Mouse (Mus musculus) induced T-regulatory cell, adult 2 months (primary cell): Measurements from ENCODE around the gene Tprkb.
"Not testable (repeated sequence)": the region's sequence is repeated elsewhere in the genome, so short reads cannot be mapped to it uniquely, and the experiment has no call there.

Experiments
- DNase-seq: peaks from one replicate; pipeline ENCODE4 v3.0.0-alpha.2; 2012; ENCODE audit warnings: low read depth

The Tprkb gene

DNA sequence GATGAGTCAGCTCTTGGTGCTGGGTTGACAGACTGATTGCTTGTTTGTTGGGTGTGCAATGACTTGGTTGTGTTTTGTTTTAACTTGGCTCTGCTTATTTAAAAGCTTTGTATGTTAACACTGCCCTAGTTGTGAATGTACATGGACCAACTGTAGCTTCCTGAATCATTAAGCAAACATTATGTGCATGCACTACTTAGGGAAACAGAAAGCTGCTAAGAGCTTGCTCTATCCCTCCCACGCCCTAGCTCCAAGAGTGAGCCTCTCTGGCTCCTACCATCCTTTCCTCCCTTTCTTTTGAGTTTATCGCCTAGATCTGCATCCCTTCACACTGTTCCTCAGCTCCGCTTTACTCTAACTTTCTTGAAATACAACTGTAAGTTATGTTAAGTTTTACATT lies 61.7 kb downstream of the Tprkb start:
- DNase-seq, result no peak

DNA sequence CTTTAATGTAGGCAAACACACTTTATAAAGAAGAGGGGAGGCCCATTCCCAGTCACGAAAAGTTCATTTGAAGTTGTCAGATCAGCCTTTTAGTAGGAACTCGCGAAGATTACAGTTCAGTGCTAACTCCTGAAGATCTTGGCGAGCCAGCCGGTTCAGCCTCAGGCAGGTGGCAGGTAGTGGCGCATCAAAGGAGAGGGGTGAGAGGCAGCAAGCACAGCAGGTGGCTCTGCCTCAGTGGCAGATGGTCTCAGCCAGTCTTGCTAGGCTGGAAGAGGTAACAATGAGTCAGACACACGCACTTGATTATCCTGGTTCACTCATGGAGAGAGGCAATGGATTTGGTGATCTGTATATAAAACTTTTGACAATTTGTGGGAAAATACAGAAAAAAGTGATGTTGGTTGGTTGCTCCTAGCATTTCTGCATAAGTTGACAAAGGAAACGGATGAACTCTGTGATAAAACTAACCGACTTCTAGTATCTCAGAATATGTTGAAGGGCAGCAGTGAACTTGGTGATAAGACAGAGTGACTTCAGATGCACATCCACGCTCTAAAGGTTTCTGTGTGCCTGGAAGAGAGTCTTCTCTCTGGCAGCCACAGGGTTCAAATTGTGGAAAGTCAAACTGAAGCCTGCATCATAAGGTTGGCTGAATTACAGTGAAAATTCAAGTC lies 63.4 kb downstream of the Tprkb start:
- DNase-seq, result no peak

DNA sequence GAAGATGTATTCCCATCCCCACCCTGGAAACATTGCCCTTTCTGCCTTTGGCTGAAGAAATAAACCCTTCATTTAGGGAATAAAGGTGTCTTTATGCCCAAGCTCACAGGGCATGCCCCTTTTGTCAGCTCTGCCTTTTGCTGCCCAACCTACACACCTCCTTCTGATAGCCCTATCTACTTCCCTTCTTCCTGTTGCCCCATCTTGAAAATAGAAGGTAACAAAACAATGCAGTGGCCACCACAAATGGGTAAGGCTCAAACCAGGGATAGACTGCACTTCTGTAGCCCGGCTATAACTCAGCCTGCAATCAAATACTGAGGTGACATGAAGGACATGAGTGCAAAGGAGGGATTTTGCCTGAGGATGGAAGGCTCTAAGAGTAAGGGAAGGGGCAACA lies 64.1 kb downstream of the Tprkb start:
- DNase-seq, result no peak

DNA sequence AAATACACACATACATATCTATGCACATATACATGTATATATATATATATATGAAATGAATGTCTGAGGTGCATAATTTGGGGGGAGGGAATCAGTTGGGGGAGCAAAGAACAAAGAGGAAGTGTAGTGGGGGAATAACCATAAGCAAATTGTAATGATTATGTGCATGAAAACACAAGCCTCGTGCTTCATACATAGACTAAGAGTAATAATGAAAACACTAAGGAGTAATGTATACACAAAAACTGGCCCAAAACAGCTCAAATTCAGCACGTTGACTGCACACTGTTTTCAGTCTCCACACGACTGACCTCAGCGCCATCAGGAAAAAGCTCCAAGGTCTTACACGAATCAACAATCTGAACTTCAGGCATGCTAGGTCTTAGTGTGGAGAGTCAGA lies 64.6 kb downstream of the Tprkb start:
- no peak for DNase-seq

DNA sequence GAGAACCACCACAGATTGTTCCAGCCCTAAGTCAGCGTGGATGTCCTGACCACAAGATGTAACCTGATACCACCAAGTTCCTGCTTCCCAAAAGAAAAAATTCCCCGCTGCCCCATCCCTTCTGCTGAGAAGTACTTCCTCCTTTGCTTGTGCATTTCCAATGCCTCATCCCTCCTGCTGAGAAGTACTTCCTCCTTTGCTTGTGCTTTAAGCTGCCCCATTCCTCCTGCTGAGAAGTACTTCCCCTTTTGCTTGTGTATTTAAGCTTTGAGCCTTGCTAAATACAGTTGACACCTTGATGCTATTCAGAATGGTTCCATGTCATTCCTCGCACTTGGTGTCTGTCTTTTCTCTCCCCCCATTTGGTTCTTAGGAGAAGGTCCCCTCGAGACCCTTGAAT lies 67.1 kb downstream of the Tprkb start:
- DNase-seq, result not testable (repeated sequence)
